8 mouse cellular contexts compared by ENCODE assay signal in genomic region chr17:4945871-4946331, GRCm38 (mm10). TPM values are rescaled to one million over a fixed set of nuclear protein-coding genes. Genes with fewer than 3 reads are reported as not detected.
DNase-seq lines count a peak whose midpoint lies in the region; ATAC-seq and TF ChIP-seq lines count a peak whose summit lies in the region.

No protein-coding gene starts in this region.

- H3K9ac ChIP-seq in forebrain, embryonic 15.5 days (replicated peaks): no peak overlapping the region

- no peaks in the 10 kb centered on the region for H3K9me3 ChIP-seq in E14TG2a.4 (ENCODE audit: low read length)
- H3K9me3 ChIP-seq in forebrain, embryonic 15.5 days: no peaks in the 10 kb centered on the region

- intact Hi-C loops in heart, postnatal 25 days (cut with DNase I): no loop called here
- intact Hi-C loops in left cerebral cortex, postnatal 14 days (cut with DNase I): no loop called here

- H3K27me3 ChIP-seq in E14TG2a.4 (ENCODE audit: insufficient read depth, low read length): no peaks in the 10 kb centered on the region
- H3K27me3 ChIP-seq in forebrain, embryonic 15.5 days: peaks cover 4% of the 10 kb centered on the region; the same call in 1 of the 2 replicates
- no peaks in the 10 kb centered on the region for H3K27me3 ChIP-seq in testis, adult 2 months (ENCODE audit: control insufficient read depth, insufficient read depth, low read length)

- TF ChIP-seq CTCF in E14TG2a.4 (conservative IDR thresholded peaks at IDR 0.05; ENCODE audit: low read length): no peak
- no peak for TF ChIP-seq CTCF in testis, adult 2 months (IDR thresholded peaks at IDR 0.05; ENCODE audit: control insufficient read depth, insufficient read depth, insufficient replicate concordance, low read depth, low read length)

- ATAC-seq in cerebellum, adult (ENCODE audit: insufficient number of reproducible peaks, low FRiP score, low TSS enrichment): peak; percentile 81
- peak; percentile 48; the same call in 1 of the 2 replicates for ATAC-seq in forebrain, embryonic 15.5 days (replicated peaks)

- peak overlapping the region; percentile 29 for H3K4me2 ChIP-seq in forebrain, embryonic 15.5 days (replicated peaks)

- peak; percentile 19 for DNase-seq in heart, postnatal 25 days (ENCODE audit: low spot score)
- DNase-seq in kidney, postnatal 36 days: peak; percentile 78
- peak; percentile 47 for DNase-seq in mesoderm, embryonic 11.5 days (ENCODE audit: low read depth, low spot score)
- DNase-seq in left cerebral cortex, postnatal 14 days (ENCODE audit: low spot score in 2 of 2): no peak

- peaks cover 57% of the 10 kb centered on the region for H3K4me1 ChIP-seq in E14TG2a.4 (replicated peaks; ENCODE audit: low read depth, low read length)
- H3K4me1 ChIP-seq in forebrain, embryonic 15.5 days: peaks cover 17% of the 10 kb centered on the region
- H3K4me1 ChIP-seq in testis, adult 2 months (ENCODE audit: control insufficient read depth, insufficient read depth, low read length): peaks cover 4% of the 10 kb centered on the region; the same call in 1 of the 2 replicates

- peak overlapping the region; percentile 43 for H3K27ac ChIP-seq in forebrain, embryonic 15.5 days (replicated peaks)
- H3K27ac ChIP-seq in testis, adult 2 months (ENCODE audit: control insufficient read depth, insufficient read depth, low read depth, low read length): peak overlapping the region; percentile 49

- no peaks in the 10 kb centered on the region for H3K36me3 ChIP-seq in E14TG2a.4 (ENCODE audit: insufficient read depth, low read length)
- no peaks in the 10 kb centered on the region for H3K36me3 ChIP-seq in forebrain, embryonic 15.5 days
- H3K36me3 ChIP-seq in testis, adult 2 months (ENCODE audit: control insufficient read depth, insufficient read depth, low read length): no peaks in the 10 kb centered on the region

- H3K4me3 ChIP-seq in E14TG2a.4 (replicated peaks; ENCODE audit: low read length): peak overlapping the region; percentile 51
- H3K4me3 ChIP-seq in forebrain, embryonic 15.5 days: no peak overlapping the region
- H3K4me3 ChIP-seq in testis, adult 2 months (ENCODE audit: control insufficient read depth, low read depth, low read length): 0 out of 2 replicates have a peak overlapping the region, but pooled peaks have one; percentile 9

- no peak for TF ChIP-seq POLR2A in testis, adult 2 months (IDR thresholded peaks at IDR 0.05; ENCODE audit: control insufficient read depth, low read depth, low read length)

- WGBS in forebrain, embryonic 15.5 days: 21% methylated on average over 11 of the region's 11 CpGs

RNA-seq across cellular contexts. Expression of gene Arid1b, which starts 48.2 kb away (rescaled TPM):
- polyA plus RNA-seq in forebrain, embryonic 15.5 days (2015; fragmentation: Nextera tagmentation; extraction: Ambion mirVana): 14.8 TPM in 2 replicates
- 10 to 100 TPM; 28.2 to 32.0 TPM for total RNA-seq in heart, postnatal 25 days (2021)
- polyA plus RNA-seq in testis, adult 2 months (2012; rRNA removed): 5.2 and 5.7 TPM in 2 replicates
- total RNA-seq in left cerebral cortex, postnatal 14 days (2021): 10 to 100 TPM; 77.7 to 79.6 TPM

Comparison
In these comparisons a context has a peak if more than half of its experiments do, and no peak if none do; other contexts are left out.
1. DNase-seq: peak in heart, postnatal 25 days (single experiment), kidney, postnatal 36 days (2 of 2) and mesoderm, embryonic 11.5 days (single experiment); none in left cerebral cortex, postnatal 14 days (0 of 2).